Mouse (Mus musculus) cerebellum, adult 8-10 months (tissue): Measurements from ENCODE around the gene H2al1j.
"Not testable (repeated sequence)": the region's sequence is repeated elsewhere in the genome, so short reads cannot be mapped to it uniquely, and the experiment has no call there.

ENCODE experiments used
- DNase-seq: peaks from one replicate; pipeline ENCODE4 v3.0.0; 2022

H2al1j gene

GRCm38 (mm10) chrX:11327522-11327921, at the start of gene H2al1j:
Gene H2al1j, plus strand, starts transcription at chrX:11327822.
- not testable (repeated sequence) for DNase-seq

GRCm38 (mm10) chrX:11280741-11281140, 46.9 kb upstream of the H2al1j start:
- no peak for DNase-seq

GRCm38 (mm10) chrX:11288306-11288882, 39.2 kb upstream of the H2al1j start:
- no peak for DNase-seq

- DNase-seq, result no peak
Measured at GRCm38 (mm10) chrX:11289244-11289643, 38.4 kb upstream of the H2al1j start.

GRCm38 (mm10) chrX:11298957-11299356, 28.7 kb upstream of the H2al1j start, which contains the start of gene H2al1a:
Gene H2al1a, plus strand, starts transcription at chrX:11299257.
- DNase-seq, result not testable (repeated sequence)

GRCm38 (mm10) chrX:11302132-11302531, 25.5 kb upstream of the H2al1j start, which contains the start of gene H2al1b:
Gene H2al1b, plus strand, starts transcription at chrX:11302432.
- DNase-seq, result not testable (repeated sequence)

- DNase-seq, result not testable (repeated sequence)
Measured at GRCm38 (mm10) chrX:11305355-11305754, 22.3 kb upstream of the H2al1j start, which contains the start of gene H2al1c. Gene H2al1c, plus strand, starts transcription at chrX:11305655.

- DNase-seq, result not testable (repeated sequence)
Measured at GRCm38 (mm10) chrX:11308524-11308923, 19.1 kb upstream of the H2al1j start, which contains the start of gene H2al1d. Gene H2al1d, plus strand, starts transcription at chrX:11308824.

- not testable (repeated sequence) for DNase-seq
Measured at GRCm38 (mm10) chrX:11311634-11312033, 16.0 kb upstream of the H2al1j start, which contains the start of gene H2al1e. Gene H2al1e, plus strand, starts transcription at chrX:11311934.

- DNase-seq, result not testable (repeated sequence)
Measured at GRCm38 (mm10) chrX:11314858-11315257, 12.8 kb upstream of the H2al1j start, which contains the start of gene H2al1f. Gene H2al1f, plus strand, starts transcription at chrX:11315158.

GRCm38 (mm10) chrX:11317956-11318355, 9.7 kb upstream of the H2al1j start, which contains the start of gene H2al1g:
Gene H2al1g, plus strand, starts transcription at chrX:11318256.
- DNase-seq, result not testable (repeated sequence)

GRCm38 (mm10) chrX:11321192-11321591, 6.4 kb upstream of the H2al1j start, which contains the start of gene H2al1h:
Gene H2al1h, plus strand, starts transcription at chrX:11321492.
- DNase-seq, result not testable (repeated sequence)

GRCm38 (mm10) chrX:11324359-11324758, 3.3 kb upstream of the H2al1j start, which contains the start of gene H2al1i:
Gene H2al1i, plus strand, starts transcription at chrX:11324659.
- not testable (repeated sequence) for DNase-seq

GRCm38 (mm10) chrX:11345762-11346161, 18.1 kb downstream of the H2al1j start:
- peak; percentile 14 for DNase-seq

GRCm38 (mm10) chrX:11346756-11347155, 19.1 kb downstream of the H2al1j start:
- DNase-seq, result peak; percentile 39

- DNase-seq, result no peak
Measured at GRCm38 (mm10) chrX:11360823-11361222, 33.2 kb downstream of the H2al1j start.

GRCm38 (mm10) chrX:11361261-11361660, 33.6 kb downstream of the H2al1j start:
- no peak for DNase-seq

GRCm38 (mm10) chrX:11363890-11364289, 36.3 kb downstream of the H2al1j start:
- peak; percentile 39 for DNase-seq

GRCm38 (mm10) chrX:11365151-11365550, 37.5 kb downstream of the H2al1j start:
- no peak for DNase-seq
